Mouse (Mus musculus) liver, embryonic 12.5 days (tissue): ENCODE data around the gene Prrt1. TPM values are rescaled to one million over a fixed set of nuclear protein-coding genes. Genes with fewer than 3 reads are reported as not detected.

Experiments
- ATAC-seq: fragments of 200-750 bp; cut with Nextera tagmentation; 2 replicates; pipeline ENCODE4 v1.8.0; 2017; ENCODE audit warnings: moderate number of reproducible peaks, mild to moderate bottlenecking, moderate library complexity
- H3K27ac ChIP-seq: fragments of 300-500 bp; sonication (generic); 2 replicates; pipeline ENCODE4 v1.5.1; 2016; ENCODE audit warnings: mild to moderate bottlenecking
- H3K27me3 ChIP-seq: fragments of 300-500 bp; sonication (generic); replicated peaks from 2 replicates; pipeline ENCODE4 v1.6.1; 2016; ENCODE audit warnings: mild to moderate bottlenecking, moderate library complexity
- H3K36me3 ChIP-seq: fragments of 300-500 bp; sonication (generic); 2 replicates; pipeline ENCODE4 v1.6.1; 2016; ENCODE audit warnings: mild to moderate bottlenecking, moderate library complexity
- H3K4me1 ChIP-seq: fragments of 300-500 bp; sonication (generic); 2 replicates; pipeline ENCODE4 v1.6.1; 2016
- H3K4me2 ChIP-seq: fragments of 300-500 bp; sonication (generic); 2 replicates; pipeline ENCODE4 v1.6.1; 2016; ENCODE audit warnings: mild to moderate bottlenecking, moderate library complexity
- H3K4me3 ChIP-seq: fragments of 300-500 bp; sonication (generic); 2 replicates; pipeline ENCODE4 v1.5.1; 2016; ENCODE audit warnings: mild to moderate bottlenecking, moderate library complexity
- H3K9ac ChIP-seq: fragments of 300-500 bp; sonication (generic); 2 replicates; pipeline ENCODE4 v1.6.1; 2016; ENCODE audit warnings: mild to moderate bottlenecking, moderate library complexity
- H3K9me3 ChIP-seq: fragments of 300-500 bp; sonication (generic); replicated peaks from 2 replicates; pipeline ENCODE4 v1.6.1; 2016; ENCODE audit warnings: mild to moderate bottlenecking, moderate library complexity
- WGBS: fragments of 180-500 bp; shearing (Covaris S2); methylation state at CpG from one replicate; pipeline ENCODE4 v1.1.7; 2016; ENCODE audit not compliant: insufficient replicate concordance; 5-methylcytosine and 5-hydroxymethylcytosine counted together
- polyA plus RNA-seq: library from polyadenylated mRNA; unstranded; fragments of >200 nt; fragmentation: Nextera tagmentation; extraction: Ambion mirVana; gene quantifications from 2 replicates; pipeline ENCODE4 v1.2.1, GENCODE M21; 2016

Prrt1 gene
- not detected in 2 replicates for polyA plus RNA-seq

DNA sequence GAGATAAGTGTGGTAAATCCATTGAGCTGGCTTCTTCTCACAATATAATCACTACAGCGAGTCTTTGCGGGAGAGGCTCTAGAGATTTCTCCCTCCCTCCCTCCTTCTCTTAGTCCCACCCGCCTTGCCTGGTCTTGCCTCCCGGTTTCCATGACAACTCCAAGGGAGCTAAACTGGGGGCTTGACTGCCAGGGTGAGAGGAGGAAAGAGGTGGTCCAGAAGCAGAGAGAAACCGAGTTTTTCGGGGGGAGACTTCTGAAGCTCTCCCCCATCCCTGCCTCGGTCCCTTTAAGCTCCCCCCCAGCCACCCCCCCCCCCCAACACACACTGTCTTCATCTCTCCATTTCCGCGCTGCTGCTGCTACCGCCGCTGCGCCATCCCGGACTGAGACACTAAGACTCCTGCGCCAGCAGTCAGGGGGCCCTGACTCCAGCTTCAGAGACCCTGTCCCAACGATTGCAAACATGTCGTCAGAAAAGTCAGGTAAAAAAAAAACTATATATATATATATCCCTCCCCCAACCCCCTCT lies at the start of gene Prrt1:
Gene Prrt1, plus strand, starts transcription at position 313 of the 531 bp plus-strand sequence.
- Histone ChIP-seq H3K4me1 (peaks cover 61% of the 10 kb centered on the region), H3K9me3 (no peaks in the 10 kb centered on the region), H3K27ac (no peak within 1 kb of the TSS), H3K4me3 (no peak within 1 kb of the TSS), H3K9ac (no peak within 1 kb of the TSS), H3K27me3 (peaks cover 71% of the 10 kb centered on the region), H3K36me3 (peaks cover 11% of the 10 kb centered on the region; the same call in 1 of the 2 replicates), H3K4me2 (peak within 1 kb of the TSS; percentile 93)
- ATAC-seq = no peak
- WGBS = 12% methylated on average over 16 of the region's 16 CpGs

DNA sequence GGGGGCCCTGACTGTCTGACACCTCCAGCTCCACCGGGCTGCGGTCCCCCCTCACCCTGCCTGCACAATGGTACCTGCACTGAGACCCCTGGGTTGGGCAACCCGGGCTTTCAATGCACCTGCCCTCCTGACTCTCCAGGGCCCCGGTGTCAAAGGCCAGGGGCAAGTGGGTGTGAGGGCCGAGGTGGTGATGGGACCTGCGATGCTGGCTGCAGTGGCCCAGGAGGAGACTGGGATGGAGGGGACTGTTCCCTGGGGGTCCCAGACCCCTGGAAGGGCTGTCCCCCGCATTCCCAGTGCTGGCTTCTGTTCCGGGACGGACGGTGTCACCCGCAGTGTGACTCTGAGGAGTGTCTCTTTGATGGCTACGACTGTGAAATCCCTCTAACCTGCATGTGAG lies 46.8 kb upstream of the Prrt1 start:
- 75% methylated on average over 12 of the region's 12 CpGs for WGBS
- no peak for ATAC-seq
- Histone ChIP-seq H3K27me3 (peaks cover 18% of the 10 kb centered on the region), H3K36me3 (no peaks in the 10 kb centered on the region), H3K27ac (no peak overlapping the region), H3K9ac (no peak overlapping the region), H3K9me3 (no peaks in the 10 kb centered on the region), H3K4me3 (no peak overlapping the region), H3K4me2 (no peak overlapping the region), H3K4me1 (peaks cover 14% of the 10 kb centered on the region)

DNA sequence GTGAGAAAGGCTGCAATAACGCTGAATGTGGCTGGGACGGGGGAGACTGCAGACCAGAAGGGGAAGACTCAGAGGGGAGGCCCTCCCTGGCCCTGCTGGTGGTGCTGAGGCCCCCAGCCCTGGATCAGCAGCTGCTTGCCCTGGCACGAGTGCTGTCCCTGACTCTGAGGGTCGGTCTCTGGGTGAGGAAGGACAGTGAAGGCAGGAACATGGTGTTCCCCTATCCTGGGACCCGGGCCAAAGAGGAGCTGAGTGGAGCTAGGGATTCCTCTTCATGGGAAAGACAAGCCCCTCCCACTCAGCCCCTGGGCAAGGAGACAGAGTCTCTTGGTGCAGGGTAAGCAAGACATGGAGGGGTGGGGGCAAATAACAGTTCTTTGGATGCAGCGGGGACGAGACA lies 45.9 kb upstream of the Prrt1 start:
- Histone ChIP-seq H3K4me3 (no peak overlapping the region), H3K4me2 (no peak overlapping the region), H3K36me3 (no peaks in the 10 kb centered on the region), H3K27ac (no peak overlapping the region), H3K4me1 (peaks cover 20% of the 10 kb centered on the region), H3K27me3 (peaks cover 18% of the 10 kb centered on the region), H3K9ac (no peak overlapping the region), H3K9me3 (no peaks in the 10 kb centered on the region)
- WGBS = 48% methylated on average over 7 of the region's 7 CpGs
- no peak for ATAC-seq

DNA sequence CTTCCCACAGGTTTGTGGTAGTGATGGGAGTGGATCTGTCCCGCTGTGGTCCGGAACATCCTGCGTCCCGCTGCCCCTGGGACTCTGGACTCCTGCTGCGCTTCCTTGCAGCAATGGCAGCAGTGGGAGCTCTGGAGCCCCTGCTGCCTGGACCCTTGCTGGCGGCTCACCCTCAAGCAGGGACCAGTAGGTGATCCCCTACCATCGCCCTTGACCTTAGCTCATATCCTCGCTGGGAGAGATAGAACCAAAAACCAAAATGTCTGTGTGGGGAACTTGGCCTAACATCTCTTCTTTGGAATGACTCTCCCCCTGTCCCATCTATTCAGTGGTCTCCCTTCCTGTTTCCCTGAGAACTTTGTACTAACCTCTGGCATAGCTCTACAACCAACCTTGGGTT lies 45.5 kb upstream of the Prrt1 start:
- no peak overlapping the region for H3K27ac ChIP-seq
- H3K9me3 ChIP-seq = no peaks in the 10 kb centered on the region
- H3K36me3 ChIP-seq = no peaks in the 10 kb centered on the region
- no peak overlapping the region for H3K4me3 ChIP-seq
- no peak overlapping the region for H3K4me2 ChIP-seq
- no peak for ATAC-seq
- peaks cover 24% of the 10 kb centered on the region for H3K4me1 ChIP-seq
- H3K27me3 ChIP-seq = peaks cover 18% of the 10 kb centered on the region
- no peak overlapping the region for H3K9ac ChIP-seq
- 68% methylated on average over 8 of the region's 8 CpGs for WGBS

DNA sequence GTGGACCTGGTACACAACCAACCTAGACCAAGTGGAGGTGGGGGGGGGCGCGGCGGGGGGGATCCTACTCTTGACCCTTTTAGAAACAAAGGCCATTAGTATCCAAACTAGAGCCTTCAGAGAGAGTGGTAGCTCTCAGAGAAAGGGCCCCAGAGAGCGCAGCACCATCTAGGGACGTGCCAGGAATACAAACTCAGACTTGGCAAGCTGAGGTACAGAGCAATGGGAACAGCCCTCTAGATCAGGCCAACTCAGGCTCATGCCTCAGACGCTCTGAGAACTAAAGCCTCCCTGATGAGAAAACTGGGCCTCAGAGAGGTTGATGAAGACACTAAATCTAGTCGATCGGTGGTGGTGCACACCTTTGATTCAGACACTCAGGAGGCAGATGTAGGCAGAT lies 44.2 kb upstream of the Prrt1 start:
- H3K9me3 ChIP-seq = no peaks in the 10 kb centered on the region
- H3K27me3 ChIP-seq = peaks cover 18% of the 10 kb centered on the region
- no peak overlapping the region for H3K4me2 ChIP-seq
- no peak overlapping the region for H3K27ac ChIP-seq
- no peak overlapping the region for H3K9ac ChIP-seq
- peaks cover 37% of the 10 kb centered on the region for H3K4me1 ChIP-seq
- H3K36me3 ChIP-seq = no peaks in the 10 kb centered on the region
- no peak overlapping the region for H3K4me3 ChIP-seq
- WGBS = 85% methylated on average over 8 of the region's 8 CpGs
- ATAC-seq = no peak

DNA sequence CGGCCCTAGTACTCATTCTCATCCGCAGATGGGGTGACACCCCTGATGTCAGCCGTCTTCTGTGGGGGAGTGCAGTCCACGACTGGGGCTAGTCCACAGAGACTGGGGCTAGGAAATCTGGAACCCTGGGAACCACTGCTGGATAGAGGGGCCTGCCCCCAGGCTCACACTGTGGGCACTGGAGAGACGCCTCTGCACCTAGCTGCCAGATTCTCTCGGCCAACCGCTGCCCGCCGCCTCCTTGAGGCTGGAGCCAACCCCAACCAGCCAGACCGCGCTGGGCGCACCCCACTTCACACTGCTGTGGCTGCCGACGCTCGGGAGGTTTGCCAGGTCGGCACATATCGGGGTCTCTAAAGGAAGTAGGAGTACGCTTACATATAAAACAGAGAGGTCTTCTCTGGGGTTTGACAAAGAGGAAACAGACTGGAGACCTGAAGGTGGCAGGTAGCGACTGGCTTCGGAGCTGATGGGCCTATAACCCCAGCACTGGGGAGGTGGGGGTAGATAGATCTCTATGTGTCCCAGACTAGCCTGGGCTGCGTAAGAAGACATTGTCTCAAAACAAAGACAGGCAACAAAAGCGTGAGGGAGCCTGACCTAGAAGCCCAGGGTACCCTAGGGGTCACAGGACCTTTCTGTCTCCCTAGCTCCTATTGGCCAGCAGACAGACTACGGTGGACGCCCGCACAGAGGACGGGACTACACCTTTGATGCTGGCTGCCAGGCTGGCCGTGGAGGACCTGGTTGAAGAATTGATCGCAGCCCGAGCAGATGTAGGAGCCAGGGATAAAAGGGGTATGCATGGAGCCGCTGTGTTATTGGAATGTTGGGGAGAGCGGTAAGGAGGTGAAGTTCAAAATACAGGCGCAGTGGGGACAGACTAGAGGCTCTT lies 43.2 kb upstream of the Prrt1 start:
- ATAC-seq = no peak
- WGBS = 42% methylated on average over 32 of the region's 32 CpGs
- Histone ChIP-seq H3K4me2 (peak overlapping the region; percentile 99), H3K9ac (peak overlapping the region; percentile 88; the same call in 1 of the 2 replicates), H3K27ac (no peak overlapping the region), H3K27me3 (peaks cover 13% of the 10 kb centered on the region), H3K4me1 (peaks cover 47% of the 10 kb centered on the region), H3K36me3 (no peaks in the 10 kb centered on the region), H3K4me3 (peak overlapping the region; percentile 83), H3K9me3 (no peaks in the 10 kb centered on the region)

DNA sequence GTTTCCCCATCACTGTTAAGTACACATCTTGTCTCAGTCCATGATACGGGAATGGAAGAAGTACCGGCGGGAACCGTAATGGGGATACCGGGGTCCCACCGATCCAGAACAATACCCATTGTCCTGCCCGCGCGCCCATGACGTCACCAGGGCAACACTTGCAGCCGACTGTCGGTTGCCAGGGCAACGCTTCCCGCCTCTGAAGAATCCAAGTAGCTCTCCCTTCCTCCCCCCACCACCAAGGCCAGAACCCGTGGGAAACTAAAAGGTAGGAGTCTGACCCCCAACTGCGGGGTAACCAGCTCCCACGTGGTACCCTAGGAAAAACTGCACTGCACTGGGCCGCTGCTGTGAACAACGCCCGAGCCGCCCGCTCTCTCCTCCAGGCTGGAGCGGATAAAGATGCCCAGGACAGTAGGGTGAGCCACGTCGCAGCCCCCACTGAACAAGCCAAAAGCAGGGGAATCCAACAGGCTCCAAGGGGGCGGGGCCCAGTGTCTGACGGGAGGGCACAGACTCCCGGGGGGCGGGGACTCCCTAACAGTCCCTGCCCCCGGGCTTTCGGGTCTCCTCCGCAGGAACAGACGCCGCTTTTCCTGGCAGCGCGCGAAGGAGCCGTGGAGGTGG lies 42.4 kb upstream of the Prrt1 start:
- H3K4me1 ChIP-seq = peaks cover 54% of the 10 kb centered on the region
- under 1% methylated on average over 38 of the region's 38 CpGs for whole genome bisulfite sequencing

DNA sequence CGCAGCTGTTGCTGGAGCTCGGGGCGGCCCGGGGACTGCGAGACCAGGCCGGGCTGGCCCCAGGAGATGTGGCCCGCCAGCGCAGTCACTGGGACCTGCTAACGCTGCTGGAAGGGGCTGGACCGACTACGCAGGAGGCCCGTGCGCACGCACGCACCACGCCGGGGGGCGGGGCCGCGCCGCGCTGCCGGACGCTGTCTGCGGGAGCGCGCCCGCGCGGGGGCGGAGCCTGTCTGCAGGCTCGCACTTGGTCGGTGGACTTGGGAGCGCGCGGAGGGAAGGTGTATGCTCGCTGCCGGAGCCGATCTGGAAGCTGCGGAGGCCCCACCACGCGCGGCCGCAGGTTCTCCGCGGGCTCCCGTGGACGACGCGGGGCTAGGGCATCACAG lies 41.9 kb upstream of the Prrt1 start:
- Histone ChIP-seq H3K4me3 (peak overlapping the region; percentile 83), H3K27ac (peak overlapping the region; percentile 82), H3K4me2 (peak overlapping the region; percentile 99), H3K4me1 (peaks cover 56% of the 10 kb centered on the region), H3K27me3 (peaks cover 13% of the 10 kb centered on the region), H3K9me3 (no peaks in the 10 kb centered on the region), H3K36me3 (no peaks in the 10 kb centered on the region), H3K9ac (peak overlapping the region; percentile 88)
- WGBS = under 1% methylated on average over 48 of the region's 50 CpGs
- peak; percentile 86 for ATAC-seq

More for the DNA sequence above, 42.4 kb upstream of the Prrt1 start:
- peak overlapping the region; percentile 82 for H3K27ac ChIP-seq
- ATAC-seq = peak; percentile 82
- peaks cover 13% of the 10 kb centered on the region for H3K27me3 ChIP-seq
- H3K4me2 ChIP-seq = peak overlapping the region; percentile 99
- peak overlapping the region; percentile 88 for H3K9ac ChIP-seq
- no peaks in the 10 kb centered on the region for H3K36me3 ChIP-seq
- H3K9me3 ChIP-seq = no peaks in the 10 kb centered on the region
- H3K4me3 ChIP-seq = peak overlapping the region; percentile 83

DNA sequence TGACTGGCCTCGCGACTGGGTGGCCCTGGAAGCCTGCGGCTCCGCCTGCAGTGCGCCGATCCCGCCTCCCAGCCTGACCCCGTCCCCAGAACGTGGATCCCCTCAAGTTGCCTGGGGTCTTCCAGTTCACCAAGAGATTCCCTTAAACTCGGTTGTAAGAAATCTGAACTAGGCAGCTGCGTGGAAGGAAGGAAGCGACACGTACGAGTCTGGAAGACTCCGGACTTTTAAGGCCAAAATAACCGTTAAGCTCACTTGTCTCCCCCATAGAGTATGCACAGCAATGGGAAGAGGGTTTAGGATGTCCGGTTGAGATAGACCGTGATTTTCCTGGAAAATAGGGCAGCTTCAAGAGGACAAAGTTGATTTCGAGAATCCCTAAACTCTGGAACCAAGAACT lies 41.5 kb upstream of the Prrt1 start:
- Histone ChIP-seq H3K4me2 (peak overlapping the region; percentile 99), H3K36me3 (no peaks in the 10 kb centered on the region), H3K9ac (peak overlapping the region; percentile 88), H3K9me3 (no peaks in the 10 kb centered on the region), H3K27me3 (peaks cover 13% of the 10 kb centered on the region), H3K4me1 (peaks cover 60% of the 10 kb centered on the region), H3K27ac (peak overlapping the region; percentile 82), H3K4me3 (peak overlapping the region; percentile 83)
- no peak for ATAC-seq
- 1% methylated on average over 19 of the region's 19 CpGs for WGBS

DNA sequence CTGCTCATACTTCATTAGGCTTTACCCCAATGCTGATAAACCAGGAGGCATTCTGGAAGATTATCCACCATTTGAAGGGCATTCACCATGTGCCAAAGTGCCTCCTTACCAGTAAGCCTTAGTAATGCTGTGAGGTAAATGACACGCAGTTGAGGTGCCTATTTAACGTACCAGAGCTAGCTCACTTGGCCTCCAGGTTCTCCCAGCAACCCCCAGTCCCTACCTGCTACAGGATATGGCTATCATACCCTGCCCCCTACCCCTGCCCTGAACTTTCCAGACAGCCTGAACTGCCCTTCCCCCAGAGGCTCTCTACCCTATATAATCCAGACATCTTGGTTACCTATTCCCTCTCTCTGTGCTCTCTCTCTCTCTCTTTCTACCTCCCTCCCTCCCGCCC lies 40.6 kb upstream of the Prrt1 start:
- Histone ChIP-seq H3K27me3 (peaks cover 8% of the 10 kb centered on the region), H3K4me3 (0 out of 2 replicates have a peak overlapping the region, but pooled peaks have one; percentile 83), H3K27ac (peak overlapping the region; percentile 89), H3K4me2 (peak overlapping the region; percentile 99), H3K36me3 (peaks cover 3% of the 10 kb centered on the region; the same call in 1 of the 2 replicates), H3K9me3 (no peaks in the 10 kb centered on the region), H3K9ac (peak overlapping the region; percentile 97), H3K4me1 (peaks cover 70% of the 10 kb centered on the region)
- WGBS = 40% methylated on average over 3 of the region's 3 CpGs
- ATAC-seq = no peak

DNA sequence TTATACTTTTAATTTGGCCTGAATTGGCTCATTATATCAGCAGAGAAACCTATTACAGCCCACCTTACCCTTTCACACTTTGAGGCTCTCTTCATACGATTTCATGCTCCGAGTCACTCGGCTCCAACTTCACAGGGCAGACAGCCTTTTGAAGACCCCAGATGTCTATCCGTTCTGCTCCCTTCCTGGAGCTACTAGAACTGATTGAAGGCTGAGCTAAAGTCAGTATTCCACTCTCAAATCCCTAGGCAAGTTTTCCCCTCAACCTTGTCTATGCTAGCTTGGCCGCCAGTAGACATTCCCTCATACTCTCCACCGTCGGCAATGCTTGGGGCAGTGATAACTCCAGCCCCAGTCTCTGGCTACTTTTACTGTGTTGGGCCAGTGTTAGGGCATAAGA lies 40.1 kb upstream of the Prrt1 start:
- ATAC-seq = no peak
- peaks cover 7% of the 10 kb centered on the region for H3K27me3 ChIP-seq
- peak overlapping the region; percentile 97 for H3K9ac ChIP-seq
- H3K4me2 ChIP-seq = peak overlapping the region; percentile 99
- peak overlapping the region; percentile 92 for H3K4me3 ChIP-seq
- H3K9me3 ChIP-seq = no peaks in the 10 kb centered on the region
- H3K27ac ChIP-seq = peak overlapping the region; percentile 89
- H3K36me3 ChIP-seq = peaks cover 7% of the 10 kb centered on the region
- WGBS = 19% methylated on average over 7 of the region's 7 CpGs
- peaks cover 74% of the 10 kb centered on the region for H3K4me1 ChIP-seq

DNA sequence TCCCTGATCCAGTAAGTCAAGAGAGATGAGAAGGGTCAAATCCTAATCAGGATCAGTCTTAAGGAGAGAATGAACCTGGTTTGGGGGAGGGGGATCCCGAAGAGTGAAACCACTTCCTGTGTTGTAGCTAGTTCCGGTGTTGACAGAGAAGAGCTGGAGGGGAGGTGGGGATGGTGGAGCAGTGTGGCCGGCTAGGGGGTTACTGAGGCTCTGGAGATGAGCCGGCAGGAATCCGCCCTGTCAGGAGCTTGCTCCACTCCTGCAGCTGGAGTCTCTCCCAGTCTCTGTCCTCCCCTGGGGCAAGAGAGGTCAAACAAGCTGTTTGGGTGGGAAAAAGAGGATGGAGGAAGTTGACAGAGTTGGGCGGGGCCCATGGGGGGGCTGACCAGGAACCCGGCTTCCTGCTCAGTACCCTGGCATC lies 39.6 kb upstream of the Prrt1 start, which contains the start of gene Gpsm3:
Gene Gpsm3, plus strand, starts transcription at position 126 of the 421 bp plus-strand sequence.
- Histone ChIP-seq H3K36me3 (peaks cover 12% of the 10 kb centered on the region), H3K27ac (peak within 1 kb of the TSS; percentile 89), H3K4me3 (peak within 1 kb of the TSS; percentile 92), H3K27me3 (peaks cover 7% of the 10 kb centered on the region), H3K4me1 (peaks cover 79% of the 10 kb centered on the region), H3K9ac (peak within 1 kb of the TSS; percentile 97), H3K9me3 (no peaks in the 10 kb centered on the region), H3K4me2 (peak within 1 kb of the TSS; percentile 99)
- ATAC-seq = no peak
- 7% methylated on average over 7 of the region's 7 CpGs for WGBS
